ENCODE assay signal across 13 mouse cellular contexts in genomic region chr14:73476361-73476934, GRCm38 (mm10). TPM values are rescaled to one million over a fixed set of nuclear protein-coding genes. Genes with fewer than 3 reads are reported as not detected.
DNase-seq lines count a peak whose midpoint lies in the region; ATAC-seq lines count a peak whose summit lies in the region.
"Had no signal": no experiment of that assay in that cellular context is flagged by ENCODE, and none has a peak within 500 bp of the region (broad histone marks: within the 10 kb centered on the region; RNA-seq: fewer than 3 reads in every experiment).

No protein-coding gene starts in this region.

- peak; percentile 16 for DNase-seq in embryo, embryonic 10.5 days (ENCODE audit: low spot score)
- DNase-seq in embryo, embryonic 10 days (ENCODE audit: low spot score): no peak
- peak; percentile 41 for DNase-seq in left cerebral cortex, postnatal 4 days
- no peak for DNase-seq in left cerebral cortex, postnatal 10 days (ENCODE audit: extremely low spot score in 1 of 2, low spot score in 2 of 2)
- peak; percentile 63 to 77 for DNase-seq in natural killer cell, adult 2 months (ENCODE audit: low spot score in 2 of 2)
- DNase-seq in thymus, postnatal 4 days: no peak
- no peak for DNase-seq in adrenal gland, postnatal 10 days
- DNase-seq: cerebellum, adult 11-12 months; gastrocnemius, postnatal 10 days; kidney, adult 11 months; right cerebral cortex, adult 18-20 months had no signal

- H3K27ac ChIP-seq in hindbrain, embryonic 13.5 days: no peak overlapping the region
- H3K27ac ChIP-seq: limb, embryonic 10.5 days had no signal

- no peaks in the 10 kb centered on the region for H3K9me3 ChIP-seq in hindbrain, embryonic 13.5 days
- H3K9me3 ChIP-seq: limb, embryonic 10.5 days had no signal

- H3K4me1 ChIP-seq in hindbrain, embryonic 13.5 days (replicated peaks): peaks cover 19% of the 10 kb centered on the region

- H3K4me3 ChIP-seq in hindbrain, embryonic 13.5 days: no peak overlapping the region
- H3K4me3 ChIP-seq: limb, embryonic 10.5 days had no signal

- no peaks in the 10 kb centered on the region for H3K27me3 ChIP-seq in hindbrain, embryonic 13.5 days

- H3K4me2 ChIP-seq in hindbrain, embryonic 13.5 days: no peak overlapping the region

- intact Hi-C loops in left cerebral cortex, postnatal 4 days (cut with DNase I): no loop called here
- intact Hi-C loops in left cerebral cortex, postnatal 10 days (cut with DNase I): loop anchor here (10.0 kb wide), 2 partner anchors 152 to 372 kb away; partner anchors contain the start of gene Rb1

- peak; percentile 41; the same call in 1 of the 2 replicates for ATAC-seq in hindbrain, embryonic 13.5 days (ENCODE audit: low FRiP score)

- H3K9ac ChIP-seq in hindbrain, embryonic 13.5 days: no peak overlapping the region

- H3K36me3 ChIP-seq in hindbrain, embryonic 13.5 days: no peaks in the 10 kb centered on the region
- H3K36me3 ChIP-seq: limb, embryonic 10.5 days had no signal

- WGBS in hindbrain, embryonic 13.5 days: 72% methylated on average over 8 of the region's 8 CpGs

RNA-seq across cellular contexts. Expression of gene Med4, which starts 33.4 kb away (rescaled TPM):
- total RNA-seq in left cerebral cortex, postnatal 4 days (2021): 10 to 100 TPM; 34.9 to 43.6 TPM
- 10 to 100 TPM; 31.6 to 31.9 TPM for total RNA-seq in left cerebral cortex, postnatal 10 days (2021)
- polyA plus RNA-seq in hindbrain, embryonic 13.5 days (2015; fragmentation: Nextera tagmentation; extraction: Ambion mirVana): 86.8 and 88.7 TPM in 2 replicates
- total RNA-seq in adrenal gland, postnatal 10 days (2021): 10 to 100 TPM; 25.1 to 32.8 TPM

RNA-seq across cellular contexts. Expression of gene Sucla2, which starts 48.7 kb away (rescaled TPM):
- total RNA-seq in left cerebral cortex, postnatal 4 days (2021): 100 to 1,000 TPM; 103 to 107 TPM
- total RNA-seq in left cerebral cortex, postnatal 10 days (2021): 100 to 1,000 TPM; 141 to 150 TPM
- 123 and 124 TPM in 2 replicates for polyA plus RNA-seq in hindbrain, embryonic 13.5 days (2015; fragmentation: Nextera tagmentation; extraction: Ambion mirVana)
- total RNA-seq in adrenal gland, postnatal 10 days (2021): 1,000 to 10,000 TPM; 1,072 to 1,158 TPM

Comparison
In these comparisons a context has a peak if more than half of its experiments do, and no peak if none do; other contexts are left out.
1. DNase-seq: peak in embryo, embryonic 10.5 days (single experiment), left cerebral cortex, postnatal 4 days (single experiment) and natural killer cell, adult 2 months (2 of 2); none in embryo, embryonic 10 days (single experiment), left cerebral cortex, postnatal 10 days (0 of 2), thymus, postnatal 4 days (single experiment) and adrenal gland, postnatal 10 days (single experiment).
2. RNA of gene Sucla2, which starts 48.7 kb away (total RNA-seq): 1,072 to 1,158 TPM in adrenal gland, postnatal 10 days; 141 to 150 TPM in left cerebral cortex, postnatal 10 days and 103 to 107 TPM in left cerebral cortex, postnatal 4 days; every median in the first group is over 4 times any median in the second.